Mouse (Mus musculus) heart, embryonic 14.5 days (tissue): ENCODE measurements around the gene Nt5c3b. TPM values are rescaled to one million over a fixed set of nuclear protein-coding genes. Genes with fewer than 3 reads are reported as not detected.

ENCODE experiments used
- ATAC-seq: fragments of 200-750 bp; cut with Nextera tagmentation; 2 replicates; pipeline ENCODE4 v1.8.0; 2017; ENCODE audit warnings: low read depth, moderate TSS enrichment; ENCODE audit not compliant: insufficient number of reproducible peaks, insufficient read depth, low FRiP score
- H3K27ac ChIP-seq, 2 experiments: fragments of 200-500 bp in 1 of 2; fragments of 300-500 bp in 1 of 2; sonication (generic) in 1 of 2; replicated peaks in 1 of 2; 2 replicates each; pipeline ENCODE4 v1.5.1; 2012 to 2014; ENCODE audit warnings: low read depth in 2 of 2, low read length in 2 of 2, control low read depth in 1 of 2, mild to moderate bottlenecking in 1 of 2, mixed read lengths in 1 of 2; ENCODE audit not compliant: control insufficient read depth in 1 of 2, insufficient read depth in 1 of 2
- H3K27me3 ChIP-seq: fragments of 300-500 bp; sonication (generic); 2 replicates; pipeline ENCODE4 v1.6.1; 2014; ENCODE audit warnings: mild to moderate bottlenecking, low read length, control low read depth; ENCODE audit not compliant: control insufficient read depth, insufficient read depth
- H3K36me3 ChIP-seq: fragments of 300-500 bp; sonication (generic); 2 replicates; pipeline ENCODE4 v1.6.1; 2014; ENCODE audit warnings: mild to moderate bottlenecking, control low read depth, low read length, mixed read lengths; ENCODE audit not compliant: control insufficient read depth, insufficient read depth
- H3K4me1 ChIP-seq, 2 experiments: fragments of 200-500 bp in 1 of 2; fragments of 300-500 bp in 1 of 2; sonication (generic) in 1 of 2; 2 replicates each; pipeline ENCODE4 v1.6.1; 2012 to 2014; ENCODE audit warnings: low read length in 2 of 2, control low read depth in 1 of 2, mixed read lengths in 1 of 2; ENCODE audit not compliant: control insufficient read depth in 2 of 2, insufficient read depth in 2 of 2
- H3K4me2 ChIP-seq: fragments of 300-500 bp; sonication (generic); 2 replicates; pipeline ENCODE4 v1.6.1; 2014; ENCODE audit warnings: mild to moderate bottlenecking, low read length
- H3K4me3 ChIP-seq, 2 experiments: fragments of 200-500 bp in 1 of 2; fragments of 300-500 bp in 1 of 2; sonication (generic) in 1 of 2; 2 replicates each; pipeline ENCODE4 v1.5.1; 2012 to 2014; ENCODE audit warnings: low read length in 2 of 2, mild to moderate bottlenecking in 2 of 2, control low read depth in 1 of 2, low read depth in 1 of 2, moderate library complexity in 1 of 2; ENCODE audit not compliant: control insufficient read depth in 1 of 2, insufficient read depth in 1 of 2
- H3K9ac ChIP-seq: fragments of 300-500 bp; sonication (generic); 2 replicates; pipeline ENCODE4 v1.6.1; 2014; ENCODE audit warnings: mild to moderate bottlenecking, low read length
- H3K9me3 ChIP-seq: fragments of 300-500 bp; sonication (generic); 2 replicates; pipeline ENCODE4 v1.6.1; 2016; ENCODE audit warnings: low read length, control low read depth; ENCODE audit not compliant: control insufficient read depth
- WGBS: fragments of 180-500 bp; shearing (Covaris S2); extraction: QIAGEN DNeasy Blood & Tissue Kit; methylation state at CpG from one replicate; pipeline ENCODE4 v1.1.7; 2014; 5-methylcytosine and 5-hydroxymethylcytosine counted together
- polyA plus RNA-seq: library from polyadenylated mRNA; unstranded; fragments of >200 nt; fragmentation: Nextera tagmentation; extraction: Ambion mirVana; gene quantifications from 2 replicates; pipeline ENCODE4 v1.2.1, GENCODE M21; 2014

Gene Nt5c3b
- polyA plus RNA-seq = 95.8 and 102 TPM in 2 replicates

DNA sequence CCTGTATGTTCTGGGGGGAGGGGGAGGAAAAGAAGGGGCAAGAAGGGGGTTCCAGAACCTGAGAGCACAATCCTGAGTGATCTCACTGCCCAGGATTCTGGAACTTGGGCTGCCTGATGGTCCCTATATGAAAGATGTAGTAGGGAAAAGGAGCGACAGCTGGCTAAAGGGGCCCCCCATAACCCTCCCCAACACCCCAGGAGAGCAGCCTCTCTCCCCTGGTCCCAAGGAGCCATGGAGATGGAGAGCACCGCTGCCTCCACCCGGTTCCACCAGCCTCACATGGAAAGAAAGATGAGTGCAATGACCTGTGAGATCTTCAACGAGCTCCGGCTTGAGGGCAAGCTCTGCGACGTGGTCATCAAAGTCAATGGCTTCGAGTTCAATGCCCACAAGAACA is at the start of gene Nt5c3b, which contains the start of gene Klhl10:
Gene Nt5c3b (minus strand): TSS at position 12 of the 400 bp plus-strand sequence.
Gene Klhl10 (plus strand): TSS at position 121 of the 400 bp plus-strand sequence.
- WGBS = 82% methylated on average over 8 of the region's 8 CpGs
- H3K36me3 ChIP-seq = peaks cover 10% of the 10 kb centered on the region
- no peaks in the 10 kb centered on the region for H3K27me3 ChIP-seq
- H3K4me1 ChIP-seq = peaks cover 3 to 9% of the 10 kb centered on the region in 2 experiments
- ATAC-seq = no peak
- H3K9me3 ChIP-seq = no peaks in the 10 kb centered on the region
- H3K4me2 ChIP-seq = peak within 1 kb of the TSS; percentile 79
- H3K9ac ChIP-seq = peak within 1 kb of the TSS; percentile 94
- peak within 1 kb of the TSS; percentile 77 to 89 for H3K4me3 ChIP-seq
- H3K27ac ChIP-seq = peak within 1 kb of the TSS; percentile 20 to 73; a peak in 2 of 4 replicates

DNA sequence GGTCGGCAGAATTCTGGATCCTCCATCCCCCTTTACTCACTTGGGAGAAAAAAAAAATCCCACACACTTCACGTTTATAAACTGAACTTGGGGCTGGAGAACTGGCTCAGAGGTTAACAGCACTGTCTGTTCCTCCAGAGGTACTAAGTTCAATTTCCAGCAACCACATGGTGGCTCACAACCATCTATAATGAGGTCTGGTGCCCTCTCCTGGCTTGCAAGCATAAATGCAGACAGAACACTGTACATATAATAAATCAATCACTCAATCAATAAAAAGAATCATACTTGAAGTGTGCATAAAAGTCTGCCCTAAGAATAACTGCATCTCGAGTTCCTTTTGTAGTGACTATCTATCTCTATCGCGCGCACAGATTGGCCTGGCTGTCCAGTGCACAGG is 49.3 kb upstream of the Nt5c3b start:
- ATAC-seq = no peak
- Histone ChIP-seq H3K27me3 (no peaks in the 10 kb centered on the region), H3K4me1 (no peaks in the 10 kb centered on the region), H3K27ac (no peak overlapping the region), H3K36me3 (peaks cover 87% of the 10 kb centered on the region), H3K9me3 (no peaks in the 10 kb centered on the region), H3K9ac (no peak overlapping the region), H3K4me2 (no peak overlapping the region), H3K4me3 (no peak overlapping the region)
- WGBS = 88% methylated on average over 6 of the region's 6 CpGs

DNA sequence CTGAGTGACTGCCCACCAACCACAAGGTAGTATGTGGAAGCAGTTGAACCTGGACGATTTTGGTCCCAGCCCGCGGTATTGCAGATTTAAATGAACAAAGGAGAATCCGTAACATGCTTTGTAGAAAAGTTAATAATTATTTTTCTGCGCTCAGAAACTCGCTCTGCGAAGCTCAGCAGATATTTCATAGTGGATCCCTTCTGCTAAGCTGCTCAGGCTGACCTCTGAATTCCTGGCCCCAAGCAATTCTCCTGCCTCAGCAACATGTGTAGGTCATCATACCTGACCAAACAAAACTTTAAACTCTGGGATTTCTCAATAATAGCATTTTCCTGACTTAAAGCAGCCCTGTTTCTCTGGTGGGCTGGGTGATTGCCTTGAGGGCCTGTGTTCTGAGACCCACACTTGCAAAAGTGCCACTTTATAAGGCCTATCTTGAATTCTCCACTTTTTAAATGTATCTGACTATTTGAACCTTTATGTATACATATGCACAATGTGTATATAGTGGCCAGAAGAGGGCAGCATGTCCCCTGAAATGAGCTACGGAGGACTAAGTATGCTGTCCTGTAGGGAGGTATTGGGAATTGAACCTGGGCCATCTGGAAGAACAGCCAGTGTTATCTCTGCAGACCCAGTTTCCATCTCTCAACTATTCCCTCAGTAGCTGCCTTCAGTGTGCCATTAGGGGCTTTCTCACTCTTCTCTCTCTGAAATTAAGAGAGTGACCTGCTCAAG is 44.4 kb upstream of the Nt5c3b start:
- H3K27ac ChIP-seq = no peak overlapping the region
- ATAC-seq = no peak
- peaks cover 89% of the 10 kb centered on the region for H3K36me3 ChIP-seq
- no peaks in the 10 kb centered on the region for H3K4me1 ChIP-seq
- no peak overlapping the region for H3K4me3 ChIP-seq
- no peak overlapping the region for H3K4me2 ChIP-seq
- H3K9ac ChIP-seq = no peak overlapping the region
- 86% methylated on average over 8 of the region's 8 CpGs for WGBS
- no peaks in the 10 kb centered on the region for H3K27me3 ChIP-seq
- H3K9me3 ChIP-seq = no peaks in the 10 kb centered on the region

DNA sequence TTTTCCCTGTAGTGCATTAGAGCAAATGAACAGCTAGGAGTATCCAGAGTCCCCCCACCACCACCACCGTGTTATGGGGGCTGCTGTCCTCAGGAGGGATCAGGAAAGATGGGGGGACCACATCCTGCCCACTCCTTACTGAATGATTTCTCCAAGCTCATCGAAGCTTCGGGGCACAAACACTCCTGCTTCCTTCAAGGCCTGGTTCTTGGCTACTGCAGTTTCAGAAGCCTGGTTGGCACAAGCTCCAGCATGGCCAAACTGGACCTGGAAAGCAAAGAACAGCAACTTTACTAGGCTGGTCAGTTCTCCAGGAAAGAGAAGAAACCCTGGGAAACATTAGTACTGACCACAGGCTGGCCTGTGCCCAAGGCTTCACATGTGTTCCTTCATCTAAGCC is 42.9 kb upstream of the Nt5c3b start:
- Histone ChIP-seq H3K27me3 (no peaks in the 10 kb centered on the region), H3K27ac (no peak overlapping the region), H3K4me2 (no peak overlapping the region), H3K9ac (no peak overlapping the region), H3K4me3 (no peak overlapping the region), H3K4me1 (no peaks in the 10 kb centered on the region), H3K9me3 (no peaks in the 10 kb centered on the region), H3K36me3 (peaks cover 89% of the 10 kb centered on the region)
- WGBS = 97% methylated on average over 3 of the region's 3 CpGs
- no peak for ATAC-seq

DNA sequence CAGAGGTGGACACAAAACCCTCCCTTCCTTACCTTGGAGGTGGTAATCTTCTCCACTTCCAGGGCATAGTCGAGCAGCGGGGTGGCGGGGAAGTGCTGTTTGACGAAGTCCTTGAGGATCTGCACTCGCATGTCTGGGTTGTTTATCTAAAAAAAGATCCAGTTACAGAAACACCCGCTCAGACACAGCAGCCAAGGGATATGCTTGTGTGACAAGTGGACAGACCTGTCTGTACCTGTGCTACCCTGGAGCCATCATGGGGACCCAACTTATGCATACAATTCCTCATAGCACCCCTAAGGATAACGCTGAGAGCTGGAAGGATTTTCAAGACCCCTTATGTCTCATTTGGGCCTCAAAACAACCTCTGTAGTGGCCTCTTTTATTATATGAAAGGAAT is 37.5 kb upstream of the Nt5c3b start:
- Histone ChIP-seq H3K27ac (no peak overlapping the region), H3K27me3 (no peaks in the 10 kb centered on the region), H3K36me3 (peaks cover 81% of the 10 kb centered on the region), H3K9me3 (no peaks in the 10 kb centered on the region), H3K4me3 (no peak overlapping the region), H3K4me2 (no peak overlapping the region), H3K4me1 (no peaks in the 10 kb centered on the region), H3K9ac (no peak overlapping the region)
- WGBS = 63% methylated on average over 7 of the region's 7 CpGs
- no peak for ATAC-seq

DNA sequence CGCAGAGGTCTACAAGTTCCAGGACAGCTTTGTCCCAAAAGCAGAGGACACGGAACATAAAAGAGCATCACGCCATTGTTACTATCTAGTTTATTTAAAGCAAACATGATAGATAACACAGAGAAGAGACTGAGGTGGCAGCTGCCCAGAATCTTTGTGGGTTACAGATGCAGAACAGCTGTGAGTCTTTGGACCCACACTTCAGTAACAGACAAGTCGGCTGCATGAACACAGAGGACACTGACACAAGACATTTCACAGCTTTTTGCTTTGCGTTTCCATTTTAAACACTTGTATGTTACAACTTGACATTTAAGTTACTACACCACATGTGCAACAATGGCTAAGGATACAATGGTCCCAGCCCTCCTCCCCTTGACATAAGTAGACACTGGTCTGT is 34.7 kb upstream of the Nt5c3b start:
- WGBS = 82% methylated on average over 5 of the region's 5 CpGs
- Histone ChIP-seq H3K9ac (no peak overlapping the region), H3K36me3 (peaks cover 53% of the 10 kb centered on the region), H3K27me3 (no peaks in the 10 kb centered on the region), H3K4me1 (peaks cover 0 to 3% of the 10 kb centered on the region in 2 experiments; a peak in 1 of 4 replicates), H3K9me3 (no peaks in the 10 kb centered on the region), H3K4me2 (no peak overlapping the region), H3K27ac (no peak overlapping the region), H3K4me3 (no peak overlapping the region)
- no peak for ATAC-seq

DNA sequence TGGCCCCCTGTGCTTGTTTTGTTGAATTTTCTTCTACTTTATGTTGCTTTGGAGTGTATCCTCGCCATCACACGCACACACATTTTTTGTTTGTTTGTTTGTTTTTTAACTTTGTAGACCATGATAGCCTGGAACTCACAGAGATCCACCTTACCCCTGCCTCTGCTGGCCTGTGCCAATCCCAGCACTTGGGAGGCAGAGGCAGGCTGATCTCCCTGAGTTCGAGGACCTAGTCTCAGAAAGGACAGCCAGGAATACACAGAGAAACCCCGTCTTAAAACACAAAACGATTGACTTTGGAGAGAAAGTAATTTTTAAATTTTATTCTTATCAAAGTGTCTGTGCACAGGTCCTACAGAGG is 31.3 kb upstream of the Nt5c3b start:
- 27% methylated on average over 5 of the region's 5 CpGs for WGBS
- H3K9me3 ChIP-seq = no peaks in the 10 kb centered on the region
- H3K4me2 ChIP-seq = peak overlapping the region; percentile 26; the same call in 1 of the 2 replicates
- no peaks in the 10 kb centered on the region for H3K27me3 ChIP-seq
- H3K27ac ChIP-seq = peak overlapping the region in 1 of 2 experiments; percentile 10; a peak in 1 of 4 replicates
- H3K9ac ChIP-seq = no peak overlapping the region
- H3K36me3 ChIP-seq = peaks cover 24% of the 10 kb centered on the region
- H3K4me1 ChIP-seq = peaks cover 2 to 15% of the 10 kb centered on the region in 2 experiments; a peak in 2 of 4 replicates
- H3K4me3 ChIP-seq = peak overlapping the region in 1 of 2 experiments; percentile 90; a peak in 1 of 4 replicates
- peak; percentile 20; the same call in 1 of the 2 replicates for ATAC-seq
